Mouse (Mus musculus) left cerebral cortex, adult 8-10 months (tissue): Measurements from ENCODE around the gene Mri1. TPM values are rescaled to one million over a fixed set of nuclear protein-coding genes. Genes with fewer than 3 reads are reported as not detected.

ENCODE experiments used
- DNase-seq, 2 experiments: peaks; one replicate each; pipeline ENCODE4 v3.0.0; 2022; ENCODE audit warnings: low spot score in 2 of 2
- microRNA-seq, 2 experiments: library from miRNA; unstranded; fragments of <30 nt; microRNA quantifications; one replicate each; pipeline ENCODE4 v1.2.0; 2022
- total RNA-seq, 4 experiments: library from RNA; stranded (reverse); gene quantifications; 2 replicates each; pipeline ENCODE4 v1.2.4; 2022

The Mri1 gene
- total RNA-seq, 4 experiments from 2014 or later, result 14.3 to 18.7 (median 16.2) TPM

- peak in 1 of 2 experiments; percentile 84 for DNase-seq
Observed at GRCm38 (mm10) chr8:84202938-84203917, 53.9 kb downstream of the Mri1 start.

- DNase-seq, result peak in 1 of 2 experiments; percentile 64
Observed at GRCm38 (mm10) chr8:84202466-84202865, 54.7 kb downstream of the Mri1 start.

DNA sequence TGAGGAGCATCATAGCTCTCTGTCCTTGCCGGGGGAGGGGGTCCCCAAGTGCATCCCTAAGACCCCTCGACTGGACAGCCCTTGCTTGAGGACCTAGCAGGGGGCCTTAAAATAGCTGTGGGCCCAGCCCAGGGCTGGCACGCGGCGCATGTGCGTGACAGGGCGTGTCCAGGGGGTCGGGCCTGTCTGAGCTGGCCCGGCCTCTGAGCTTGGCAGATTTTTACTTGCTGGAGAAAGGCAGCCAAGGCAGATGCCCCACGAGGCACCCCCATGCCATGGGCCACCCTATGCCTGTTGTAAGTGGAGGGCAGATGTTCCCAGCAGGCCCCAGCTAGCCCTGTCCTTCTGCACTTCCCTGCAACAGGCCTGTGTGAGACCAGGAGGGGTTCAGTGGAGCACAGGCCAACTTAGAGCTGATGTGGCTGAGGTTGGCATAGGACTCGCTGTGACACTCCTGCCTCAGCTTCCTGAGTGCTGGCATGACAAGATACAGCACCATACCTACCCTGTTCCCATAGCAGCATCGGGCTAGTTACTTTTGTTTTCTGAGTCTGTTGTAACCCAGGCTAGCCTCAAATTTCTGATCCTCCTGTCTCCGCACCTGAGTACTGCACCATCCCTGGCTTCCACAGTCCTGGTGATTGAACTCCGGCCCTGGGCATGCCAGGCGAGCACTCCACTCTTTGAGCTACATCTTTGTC lies 55.4 kb downstream of the Mri1 start:
- DNase-seq, result peak in 1 of 2 experiments; percentile 56

DNA sequence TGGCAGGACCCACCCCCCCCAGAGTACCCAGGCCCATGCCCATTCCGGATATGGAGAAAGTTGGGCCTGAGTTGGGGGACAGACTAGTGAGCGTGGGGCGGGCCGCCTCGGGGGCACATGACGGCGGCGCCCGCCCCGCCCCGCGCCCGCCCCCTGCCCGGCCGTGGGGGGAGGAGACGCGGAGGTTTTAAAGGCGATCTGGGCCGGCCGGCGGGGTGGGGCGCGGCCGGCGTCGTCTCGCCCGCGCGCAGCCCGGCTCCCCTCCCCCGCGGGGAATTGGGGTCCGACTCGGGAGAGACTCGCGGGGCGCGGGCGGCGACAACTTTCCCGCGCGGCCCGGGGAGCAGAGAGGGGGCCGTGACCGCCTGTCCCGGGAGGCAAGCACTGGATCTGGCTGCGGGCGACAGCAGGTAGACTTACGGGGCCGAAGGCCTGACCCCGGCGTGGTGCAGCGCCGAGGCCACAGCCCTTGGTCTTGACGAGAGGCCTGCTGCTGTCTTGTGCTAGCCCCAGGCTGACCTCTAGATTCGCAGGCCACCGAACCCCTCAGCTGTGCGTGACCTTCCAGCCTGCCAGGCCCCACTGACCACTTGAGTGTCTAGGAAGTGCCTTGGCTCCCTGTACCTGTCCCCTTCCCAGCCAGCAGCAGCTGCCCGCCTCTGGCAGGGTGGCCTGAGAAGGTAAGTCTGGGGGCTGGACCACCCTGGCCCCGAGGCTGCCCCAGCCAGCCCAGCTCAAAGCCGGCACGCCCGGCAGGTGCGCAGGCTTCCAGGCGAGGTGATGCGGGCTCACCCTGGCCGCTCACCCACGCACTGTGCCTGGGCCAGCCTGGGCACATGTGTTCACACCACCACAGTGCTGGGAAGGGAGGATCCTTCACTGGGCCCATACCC lies 56.2 kb downstream of the Mri1 start:
- DNase-seq, result peak in 1 of 2 experiments; percentile 54

- no peak for DNase-seq
Observed at GRCm38 (mm10) chr8:84200126-84200555, 57.0 kb downstream of the Mri1 start.

Small RNAs within 50 kb of the gene (microRNA-seq; reads per million reads assigned to microRNA genes)
- 10,621 to 16,056 reads per million in 2 experiments for gene Mir23a
- 0 reads per million in 2 experiments for gene Mir24-2
- 125 to 199 reads per million in 2 experiments for gene Mir27a
- 0 reads per million in 2 experiments for gene Mir3074-2

Other genes with a start within 250 kb of the Mri1 start
- 1 to 10 TPM in 3 of 4 experiments, under 1 TPM in 1; 0.37 to 2.6 (median 1.5) TPM for gene 2210011C24Rik, start 245.2 kb downstream of the Mri1 start, total RNA-seq
- 1 to 10 TPM; 1.5 to 4.5 (median 2.3) TPM for gene Palm3, start 235.9 kb downstream of the Mri1 start, total RNA-seq
- gene Il27ra, start 214.7 kb downstream of the Mri1 start, total RNA-seq, result under 1 TPM; 0.36 to 0.57 (median 0.47) TPM
- not detected for gene Rln3, start 212.3 kb downstream of the Mri1 start, total RNA-seq
- gene Gm10643, start 192.2 kb downstream of the Mri1 start, total RNA-seq, result 1 to 10 TPM; 4.1 to 4.6 (median 4.5) TPM
- gene Rfx1, start 190.5 kb downstream of the Mri1 start, total RNA-seq, result 10 to 100 TPM; 19.5 to 26.3 (median 24.3) TPM
- gene Dcaf15, start 152.6 kb downstream of the Mri1 start, total RNA-seq, result 10 to 100 TPM; 17.0 to 19.8 (median 18.5) TPM
- not detected for gene Podnl1, start 131.3 kb downstream of the Mri1 start, total RNA-seq
- gene Cc2d1a, start 109.4 kb downstream of the Mri1 start, total RNA-seq, result 10 to 100 TPM; 44.3 to 52.9 (median 47.4) TPM
- 1 to 10 TPM; 2.8 to 3.2 (median 3.1) TPM for gene 4930432K21Rik, start 109.3 kb downstream of the Mri1 start, total RNA-seq
- 1 to 10 TPM; 2.8 to 3.8 (median 3.2) TPM for gene Nanos3, start 72.1 kb downstream of the Mri1 start, total RNA-seq
- gene Zswim4, start 20.3 kb downstream of the Mri1 start, total RNA-seq, result 10 to 100 TPM; 12.9 to 13.8 (median 13.3) TPM
- gene D8Ertd738e, start 7.6 kb downstream of the Mri1 start, total RNA-seq, result 100 to 1,000 TPM in 2 of 4 experiments, 10 to 100 TPM in 2; 97.1 to 133 (median 108) TPM
- gene Ccdc130, start 13.1 kb upstream of the Mri1 start, total RNA-seq, result 10 to 100 TPM; 24.6 to 29.7 (median 27.8) TPM
- gene Cacna1a, start 131.1 kb upstream of the Mri1 start, total RNA-seq, result 100 to 1,000 TPM; 177 to 203 (median 185) TPM